Mouse (Mus musculus) spleen, postnatal 36 days (tissue): ENCODE results near the gene Rpa1.

Source experiments
- DNase-seq, 2 experiments: peaks; one replicate each; pipeline ENCODE4 v3.0.0; 2022; ENCODE audit warnings: low spot score in 2 of 2, mixed read lengths in 1 of 2

Gene Rpa1

DNA sequence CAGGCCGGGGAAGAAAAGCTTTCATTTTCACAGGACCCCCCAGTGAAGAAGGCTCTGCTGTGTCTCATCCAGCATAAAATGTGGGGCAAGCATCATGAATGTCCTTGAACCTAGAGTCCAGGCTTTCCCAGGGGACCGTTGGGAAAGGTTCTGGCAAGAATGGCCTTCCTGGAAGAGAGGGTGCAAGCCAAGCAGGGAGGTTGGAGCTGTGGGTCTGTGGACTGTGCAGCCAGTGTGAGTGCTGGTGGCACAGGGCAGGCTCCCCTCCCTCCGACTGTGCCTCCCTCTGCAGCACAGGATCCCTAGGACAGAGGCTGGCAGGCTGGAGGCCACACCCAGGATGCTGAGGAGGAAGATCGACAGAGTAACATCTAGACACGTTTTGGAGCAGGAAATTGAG is 85.3 kb downstream of the Rpa1 start:
- DNase-seq: no peak

DNA sequence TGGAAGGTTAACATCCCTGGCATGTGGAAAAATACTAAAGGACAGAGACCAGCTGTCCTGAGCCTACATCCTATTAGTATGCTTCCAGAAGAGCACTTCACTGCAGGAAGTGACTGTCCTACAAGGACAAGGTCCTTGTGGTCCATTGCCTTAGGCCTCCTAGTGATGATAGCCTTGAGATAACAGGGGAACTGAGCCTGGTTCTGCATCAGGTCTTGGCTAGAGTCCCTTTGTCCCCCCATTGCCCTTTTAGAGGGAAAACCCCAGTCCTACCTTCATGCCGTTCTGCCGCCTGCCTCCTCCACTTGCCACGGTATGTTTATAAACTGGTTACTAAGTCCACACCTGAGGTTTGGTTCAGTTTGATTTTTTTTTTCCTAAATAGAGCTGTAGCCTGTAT is 85.9 kb downstream of the Rpa1 start:
- DNase-seq: no peak

DNA sequence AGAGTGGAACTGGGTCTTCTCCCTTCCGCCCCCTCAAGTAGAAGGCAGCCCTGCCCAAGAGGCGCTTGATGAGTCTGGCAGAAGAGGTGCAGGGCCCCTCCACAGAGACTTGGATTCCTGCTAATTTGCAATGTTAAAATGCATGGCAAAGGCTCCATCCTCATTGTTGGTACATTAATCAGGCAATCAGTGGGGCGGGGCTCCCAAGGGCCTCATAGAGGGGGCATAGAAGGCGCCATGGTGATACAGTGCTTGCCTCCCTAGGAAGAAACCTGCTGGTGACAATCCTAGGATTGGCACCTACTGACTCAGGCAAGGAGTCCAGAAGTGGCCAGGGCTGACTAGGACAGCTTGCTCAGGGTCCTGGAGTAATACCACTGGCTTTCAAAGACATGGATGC is 86.4 kb downstream of the Rpa1 start:
- DNase-seq: no peak

DNA sequence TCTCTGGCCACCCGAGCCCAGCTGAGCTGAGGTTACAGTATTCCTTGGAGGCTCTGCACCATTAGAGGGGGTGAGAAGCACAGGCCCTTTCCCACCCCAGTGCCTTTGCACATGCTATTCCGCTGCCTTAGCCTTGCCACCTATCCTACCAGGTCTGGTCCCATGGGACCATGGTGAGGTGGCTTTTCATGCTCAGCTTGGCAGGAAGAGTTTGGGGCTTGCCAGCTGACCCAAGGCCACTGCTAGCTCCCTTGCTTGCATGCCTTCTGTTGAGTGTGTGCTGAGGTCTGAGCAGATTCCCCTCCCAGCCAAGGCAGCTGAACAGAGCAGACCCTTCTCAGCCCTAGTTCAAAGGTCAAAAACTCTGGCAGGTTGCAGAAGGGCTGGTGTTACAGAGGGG is 87.1 kb downstream of the Rpa1 start:
- DNase-seq: no peak

DNA sequence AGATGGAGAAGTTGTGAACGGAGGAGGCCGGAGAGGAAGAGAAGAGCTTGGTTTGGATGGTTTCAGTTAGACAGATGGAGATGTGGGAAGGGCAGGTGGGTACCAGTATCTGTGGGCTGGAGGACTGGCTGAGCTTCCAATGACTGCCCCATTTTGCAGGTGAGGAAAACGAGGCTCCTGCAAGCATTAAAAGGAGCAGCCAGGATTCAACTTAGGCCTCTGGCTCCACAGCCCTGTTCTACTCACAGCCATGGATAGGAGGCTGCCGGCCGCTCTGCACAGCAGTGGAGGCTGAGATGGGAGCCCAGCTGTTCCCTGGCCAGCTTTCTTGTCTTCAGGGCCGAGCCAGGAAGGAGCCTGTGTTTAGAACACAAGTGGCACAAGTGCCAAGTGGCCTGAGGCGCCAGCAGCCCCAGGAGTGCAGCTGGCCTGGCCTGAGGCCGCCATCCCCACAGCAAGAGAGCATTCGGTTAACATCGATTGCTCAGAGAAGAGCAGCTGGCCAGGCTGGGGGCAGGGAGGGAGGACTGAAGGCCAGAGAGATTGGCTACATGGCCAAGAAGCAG is 88.0 kb downstream of the Rpa1 start:
- no peak for DNase-seq

DNA sequence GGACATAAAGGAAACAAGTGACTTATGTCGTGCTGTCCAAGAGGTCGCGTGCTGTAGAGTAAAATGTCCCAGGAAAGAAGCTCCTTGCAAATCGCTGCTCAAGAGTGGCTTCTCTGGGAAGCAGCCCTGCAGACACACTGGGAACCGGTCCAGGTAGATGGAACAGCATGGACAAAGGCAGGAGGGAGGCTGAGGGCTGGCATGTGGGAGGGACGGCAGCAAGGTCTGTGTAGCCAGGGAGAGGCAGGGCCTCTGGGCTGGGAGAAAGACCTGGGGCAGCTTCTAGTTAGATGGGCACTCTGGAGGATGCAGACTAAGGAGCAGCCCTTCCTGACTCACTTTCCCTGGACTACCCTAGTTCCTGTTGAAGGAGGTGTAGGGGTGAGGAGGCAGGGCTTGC is 88.7 kb downstream of the Rpa1 start:
- no peak for DNase-seq

DNA sequence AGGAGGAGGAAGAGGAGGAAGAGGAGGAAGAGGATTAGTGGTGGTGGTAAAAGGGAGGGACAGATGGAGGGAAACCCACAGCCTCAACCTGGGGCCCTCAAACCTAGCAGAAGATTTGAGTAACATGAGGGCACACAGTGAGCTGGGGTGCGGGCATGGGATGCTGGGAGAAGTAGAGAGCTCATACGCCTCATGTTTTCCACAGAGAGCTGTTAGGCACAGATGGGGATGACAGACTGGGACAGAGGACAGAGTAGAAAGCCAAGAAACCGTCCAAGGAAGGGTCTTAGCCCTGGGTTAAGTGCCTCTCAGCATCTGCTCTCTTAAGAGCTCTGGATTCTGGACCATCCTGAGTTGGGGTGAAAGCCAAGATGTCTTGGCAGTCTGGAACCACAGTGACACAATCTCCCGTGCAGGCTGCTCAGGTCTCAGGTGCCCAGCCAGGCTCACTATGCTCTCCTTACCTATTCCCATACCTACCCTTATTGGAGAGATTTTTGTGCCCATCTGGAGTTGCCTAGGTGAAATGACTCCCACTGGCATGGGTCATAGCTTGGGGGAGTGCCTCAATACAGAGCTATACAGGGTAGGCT is 91.0 kb downstream of the Rpa1 start:
- no peak for DNase-seq

DNA sequence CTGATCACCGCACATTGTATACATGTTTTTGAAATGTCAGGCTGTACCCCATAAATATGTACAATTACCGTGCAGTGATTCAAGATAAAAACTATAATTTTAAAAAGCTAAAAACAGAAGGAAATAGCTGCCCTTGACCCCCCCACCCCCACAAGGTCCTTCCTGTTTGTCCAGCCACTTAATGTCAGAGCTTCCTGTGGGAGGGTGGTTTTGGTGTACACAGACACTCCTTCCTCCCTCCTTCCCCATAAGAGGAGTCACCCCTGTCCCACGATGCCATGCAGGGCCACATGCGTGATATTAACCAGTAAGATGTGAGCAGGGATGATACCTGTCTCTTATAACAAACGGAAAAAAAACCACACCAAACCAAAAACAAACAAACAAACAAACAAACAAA is 92.8 kb downstream of the Rpa1 start:
- DNase-seq: peak in 1 of 2 experiments; percentile 40

DNA sequence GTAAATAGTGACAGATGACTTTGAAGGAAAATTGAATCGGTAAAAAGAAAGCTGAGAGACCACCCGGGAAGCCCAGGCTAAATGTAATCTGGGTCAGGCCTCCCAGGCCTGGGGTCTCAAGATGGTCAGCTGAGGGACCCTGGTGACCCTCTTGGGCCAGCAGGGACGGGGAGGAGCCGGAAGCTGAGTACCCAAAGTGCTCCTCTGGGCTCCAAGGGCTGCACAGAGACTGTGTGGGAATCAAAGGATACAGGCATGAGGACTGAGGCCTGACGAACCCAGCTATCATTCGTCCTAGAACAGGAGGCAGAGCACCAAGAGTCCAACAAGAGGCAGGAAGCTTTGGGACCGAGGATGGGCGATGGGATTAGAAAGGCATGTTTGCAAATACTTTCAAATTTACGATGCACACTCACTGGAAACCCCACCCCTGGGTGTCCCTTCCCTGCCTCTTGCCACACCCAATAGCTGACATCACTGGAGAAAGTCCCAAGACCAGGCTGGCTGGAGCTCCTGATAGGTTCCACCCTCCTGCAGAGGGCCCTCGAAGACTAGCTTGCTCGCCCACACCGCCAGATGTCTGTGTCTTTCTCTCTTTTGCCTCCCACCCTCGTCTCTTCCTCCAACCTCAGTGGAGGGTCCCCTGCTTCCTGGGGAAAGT is 93.7 kb downstream of the Rpa1 start:
- DNase-seq: peak; percentile 49 to 66

DNA sequence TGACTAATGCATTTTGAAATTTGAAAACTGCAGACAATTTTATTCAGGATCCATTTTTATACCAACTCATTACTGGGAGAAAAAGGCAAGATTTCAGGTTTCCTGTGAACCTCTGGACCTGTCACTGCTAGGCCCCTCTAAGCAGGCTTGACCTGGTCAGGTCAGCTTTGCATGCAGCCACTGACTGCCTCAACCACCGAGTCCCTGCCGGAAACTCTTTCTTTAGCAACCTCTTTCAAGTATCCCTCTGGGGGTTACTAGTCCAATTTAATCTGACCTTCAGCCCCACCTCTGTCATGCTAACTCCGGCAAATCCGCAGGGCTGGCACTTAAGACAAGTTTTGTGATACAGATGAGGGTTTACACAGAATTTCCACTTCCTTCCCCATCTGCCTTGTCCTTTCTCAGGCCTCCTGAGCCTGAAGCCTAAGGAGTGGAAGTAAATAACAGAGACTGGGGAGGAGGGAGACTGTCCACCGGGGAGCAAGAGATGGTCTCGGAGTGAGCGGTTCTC is 96.5 kb downstream of the Rpa1 start:
- DNase-seq: no peak

DNA sequence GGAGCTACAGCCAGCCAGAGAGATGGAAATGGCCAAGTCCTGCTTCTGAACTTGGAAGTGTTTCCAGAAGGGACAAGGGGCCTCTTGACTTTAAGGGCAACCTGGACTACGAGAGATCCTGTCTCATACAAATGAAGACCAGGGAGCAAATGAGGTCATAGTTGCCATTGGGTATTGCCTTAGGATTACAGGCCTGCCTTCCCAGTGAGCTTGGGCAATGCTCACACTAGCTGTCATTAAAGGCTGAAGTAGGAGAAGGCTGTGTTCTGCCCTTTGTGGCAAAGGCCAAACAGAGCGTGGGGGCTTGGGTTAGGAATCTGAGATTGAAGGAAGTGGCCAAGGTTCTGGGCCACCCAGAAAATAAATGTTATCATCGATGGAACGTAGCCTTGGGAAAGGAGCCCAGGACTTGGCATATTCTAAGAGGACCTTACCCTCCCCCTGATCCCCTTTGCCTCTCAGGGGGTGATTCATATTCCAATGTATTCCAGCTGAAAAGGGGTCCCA is 97.1 kb downstream of the Rpa1 start:
- no peak for DNase-seq

DNA sequence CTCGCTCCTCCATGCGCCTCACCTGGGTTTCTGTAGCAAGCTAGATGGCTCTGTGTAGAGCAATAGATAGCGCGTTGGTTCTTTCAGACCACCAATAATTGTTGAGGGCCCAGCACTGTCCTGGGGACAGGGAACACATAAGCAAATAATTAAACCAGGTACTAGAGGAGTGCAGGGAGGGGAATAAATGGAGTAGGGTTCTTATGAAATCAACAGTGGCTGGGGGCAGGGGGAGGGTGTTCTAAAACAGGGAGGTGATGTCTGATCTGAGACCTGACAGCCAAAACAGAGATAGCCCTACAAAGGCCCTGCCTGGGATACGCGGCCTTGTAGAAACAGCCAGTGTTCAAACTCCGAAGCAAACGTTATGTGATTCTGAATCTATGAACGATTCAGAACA is 98.5 kb downstream of the Rpa1 start:
- no peak for DNase-seq
